ENCODE assay signal across 22 mouse cellular contexts in the genomic region with DNA sequence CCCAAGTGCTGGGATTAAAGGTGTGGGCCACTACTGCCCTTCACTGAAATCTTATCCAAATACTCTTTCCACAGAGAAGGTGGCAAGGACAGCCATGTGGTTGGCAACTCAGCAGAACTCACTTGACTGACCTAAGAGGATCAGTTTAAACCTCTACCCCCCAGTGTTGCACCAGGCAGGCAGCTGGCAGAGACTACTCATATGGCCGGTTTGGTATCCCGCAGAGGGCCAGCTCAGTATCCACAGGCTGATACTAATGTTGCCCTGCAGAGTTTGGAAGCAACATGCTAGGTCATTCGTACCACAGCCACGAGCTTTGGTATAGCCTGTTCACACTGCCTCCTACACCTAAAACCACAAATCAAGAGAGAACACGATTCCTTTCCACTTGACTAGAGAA. TPM values are rescaled to one million over a fixed set of nuclear protein-coding genes. Genes with fewer than 3 reads are reported as not detected.
DNase-seq lines count a peak whose midpoint lies in the region; TF ChIP-seq lines count a peak whose summit lies in the region.
"Had no signal": no experiment of that assay in that cellular context is flagged by ENCODE, and none has a peak within 500 bp of the region (broad histone marks: within the 10 kb centered on the region; RNA-seq: fewer than 3 reads in every experiment).

No protein-coding gene starts in this region.

- TF ChIP-seq POLR2A in olfactory bulb, adult 2 months (IDR thresholded peaks at IDR 0.05; ENCODE audit: insufficient read depth, low read depth, low read length): no peak

- 54% methylated on average over 5 of the region's 5 CpGs for WGBS in olfactory bulb, adult 2 months

- DNase-seq in layer of hippocampus, adult 2 months (ENCODE audit: low spot score in 2 of 2): no peak
- no peak for DNase-seq in layer of hippocampus, adult 11-12 months (ENCODE audit: low spot score)
- peak; percentile 1 for DNase-seq in right cerebral cortex, postnatal 4 days
- DNase-seq in right cerebral cortex, adult 18-20 months: no peak
- DNase-seq in cerebellum, adult 9-10 months: peak; percentile 70
- DNase-seq in thymus, postnatal 14 days: no peak
- no peak for DNase-seq in thymus, postnatal 36 days
- DNase-seq: adrenal gland, adult 2 months; gastrocnemius, postnatal 10 days; heart, adult 18-20 months; kidney, adult 11 months; liver, embryonic 13.5 days; lung, postnatal 4 days; thymus, postnatal 4 days had no signal

- TF ChIP-seq CTCF in layer of hippocampus, adult 2 months (conservative IDR thresholded peaks at IDR 0.05): no peak
- no peak for TF ChIP-seq CTCF in olfactory bulb, adult 2 months (IDR thresholded peaks at IDR 0.05; ENCODE audit: insufficient read depth, low read depth, low read length)

- peaks cover 32% of the 10 kb centered on the region for H3K4me1 ChIP-seq in olfactory bulb, adult 2 months (ENCODE audit: control insufficient read depth, insufficient read depth, low read length)

- peak overlapping the region; percentile 48; the same call in 1 of the 2 replicates for H3K27ac ChIP-seq in layer of hippocampus, adult 2 months
- peak overlapping the region; percentile 63 for H3K27ac ChIP-seq in olfactory bulb, adult 2 months (ENCODE audit: insufficient read depth, low read depth, low read length)
- H3K27ac ChIP-seq: embryonic facial prominence, embryonic 15.5 days; forebrain, embryonic 10.5 days; kidney, postnatal 0 days; limb, embryonic 12.5 days; liver, embryonic 13.5 days; lung, embryonic 15.5 days; neural tube, embryonic 12.5 days had no signal

- peak overlapping the region; percentile 49; the same call in 1 of the 2 replicates for H3K4me3 ChIP-seq in layer of hippocampus, adult 2 months
- H3K4me3 ChIP-seq in olfactory bulb, adult 2 months (ENCODE audit: insufficient read depth, low read depth, low read length): peak overlapping the region; percentile 52
- H3K4me3 ChIP-seq: embryonic facial prominence, embryonic 15.5 days; forebrain, embryonic 10.5 days; limb, embryonic 12.5 days; liver, embryonic 13.5 days; lung, embryonic 15.5 days; neural tube, embryonic 12.5 days had no signal

RNA-seq across cellular contexts. Expression of a gene that starts 3.0 kb away (rescaled TPM):
- total RNA-seq in layer of hippocampus, adult 2 months (2021): 10 to 100 TPM; 22.8 to 23.2 TPM
- not detected in 2 replicates for polyA plus RNA-seq in olfactory bulb, adult 2 months (2012; ENCODE audit: insufficient read depth, insufficient read length, low replicate concordance, missing spikeins)
- total RNA-seq: gastrocnemius, postnatal 10 days; heart, adult 18-20 months had no signal
- polyA plus RNA-seq: heart, embryonic 16.5 days had no signal

Comparison
In these comparisons a context has a peak if more than half of its experiments do, and no peak if none do; other contexts are left out.
1. DNase-seq: peak in right cerebral cortex, postnatal 4 days (single experiment) and cerebellum, adult 9-10 months (single experiment); none in layer of hippocampus, adult 2 months (0 of 2), layer of hippocampus, adult 11-12 months (single experiment), right cerebral cortex, adult 18-20 months (single experiment), thymus, postnatal 14 days (single experiment) and thymus, postnatal 36 days (0 of 2).